Mouse (Mus musculus): Measurements from ENCODE around the gene Eprs.

GRCm38 (mm10) chr1:185401615-185402014 lies 38.8 kb downstream of the Eprs start:
- TF ChIP-seq CTCF (IDR thresholded peaks at IDR 0.05; ENCODE audit: low read depth) = no peak
- no peak for TF ChIP-seq EP300 (IDR thresholded peaks at IDR 0.05; ENCODE audit: low read depth)

Measured in liver, postnatal 0 days (tissue).